Mouse (Mus musculus): ENCODE data around the gene Zswim9. TPM values are rescaled to one million over a fixed set of nuclear protein-coding genes. Genes with fewer than 3 reads are reported as not detected.
"Not testable (repeated sequence)": the region's sequence is repeated elsewhere in the genome, so short reads cannot be mapped to it uniquely, and the experiment has no call there.

The Zswim9 gene
- polyA plus RNA-seq, 1 experiment from 2014 or later = 12.6 TPM

DNA sequence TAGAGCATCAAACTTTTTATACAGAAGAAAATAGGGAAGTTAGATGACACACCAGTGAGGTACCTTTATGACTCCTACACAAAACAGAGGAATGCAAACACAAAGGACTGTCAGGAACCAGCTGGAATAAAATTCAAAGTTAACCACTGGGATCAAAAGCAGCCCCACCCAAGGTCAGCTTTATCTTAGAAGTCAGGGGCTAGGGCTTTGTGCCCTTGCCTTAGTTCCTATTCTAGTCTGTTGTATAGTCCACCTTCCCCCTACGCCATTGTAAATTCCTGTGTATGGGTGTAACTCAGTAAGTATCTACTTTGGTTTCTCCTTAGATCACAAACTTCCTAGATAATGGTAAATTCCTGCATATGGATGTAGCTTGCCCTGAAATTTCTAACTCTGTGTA lies 19.1 kb upstream of the Zswim9 start:
- ATAC-seq (ENCODE audit: insufficient number of reproducible peaks, insufficient read depth, low FRiP score, low TSS enrichment, low read depth) = no peak
- Histone ChIP-seq H3K9ac (replicated peaks) (no peak overlapping the region), H3K9me3 (no peaks in the 10 kb centered on the region), H3K27ac (no peak overlapping the region), H3K36me3 (peaks cover 100% of the 10 kb centered on the region), H3K4me2 (no peak overlapping the region), H3K4me1 (replicated peaks) (no peaks in the 10 kb centered on the region), H3K4me3 (replicated peaks) (no peak overlapping the region), H3K27me3 (no peaks in the 10 kb centered on the region)
- WGBS = 88% methylated on average over 1 of the region's 1 CpGs

DNA sequence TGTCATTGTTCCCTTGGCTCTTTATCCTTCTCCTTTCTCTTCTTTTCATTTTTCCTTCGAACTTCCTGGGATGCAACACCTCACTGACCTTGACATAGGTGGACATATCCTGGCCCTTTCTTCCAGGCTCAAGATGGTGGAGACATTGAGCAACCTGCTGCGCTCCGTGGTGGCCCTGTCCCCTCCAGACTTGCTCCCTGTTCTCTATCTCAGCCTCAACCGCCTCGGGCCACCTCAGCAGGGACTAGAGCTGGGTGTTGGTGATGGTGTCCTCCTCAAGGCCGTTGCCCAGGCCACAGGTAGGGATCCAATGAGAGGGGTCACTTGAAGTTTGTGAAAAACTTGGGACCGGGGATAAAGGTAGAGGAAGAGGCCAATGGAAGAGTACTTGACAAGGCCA lies 16.7 kb upstream of the Zswim9 start:
- WGBS = 92% methylated on average over 7 of the region's 7 CpGs
- H3K4me3 ChIP-seq (replicated peaks) = no peak overlapping the region
- H3K36me3 ChIP-seq = peaks cover 99% of the 10 kb centered on the region
- H3K4me2 ChIP-seq = no peak overlapping the region
- H3K9ac ChIP-seq (replicated peaks) = no peak overlapping the region
- H3K4me1 ChIP-seq (replicated peaks) = no peaks in the 10 kb centered on the region
- no peak for ATAC-seq (ENCODE audit: insufficient number of reproducible peaks, insufficient read depth, low FRiP score, low TSS enrichment, low read depth)
- H3K27me3 ChIP-seq = no peaks in the 10 kb centered on the region
- no peaks in the 10 kb centered on the region for H3K9me3 ChIP-seq
- H3K27ac ChIP-seq = no peak overlapping the region

DNA sequence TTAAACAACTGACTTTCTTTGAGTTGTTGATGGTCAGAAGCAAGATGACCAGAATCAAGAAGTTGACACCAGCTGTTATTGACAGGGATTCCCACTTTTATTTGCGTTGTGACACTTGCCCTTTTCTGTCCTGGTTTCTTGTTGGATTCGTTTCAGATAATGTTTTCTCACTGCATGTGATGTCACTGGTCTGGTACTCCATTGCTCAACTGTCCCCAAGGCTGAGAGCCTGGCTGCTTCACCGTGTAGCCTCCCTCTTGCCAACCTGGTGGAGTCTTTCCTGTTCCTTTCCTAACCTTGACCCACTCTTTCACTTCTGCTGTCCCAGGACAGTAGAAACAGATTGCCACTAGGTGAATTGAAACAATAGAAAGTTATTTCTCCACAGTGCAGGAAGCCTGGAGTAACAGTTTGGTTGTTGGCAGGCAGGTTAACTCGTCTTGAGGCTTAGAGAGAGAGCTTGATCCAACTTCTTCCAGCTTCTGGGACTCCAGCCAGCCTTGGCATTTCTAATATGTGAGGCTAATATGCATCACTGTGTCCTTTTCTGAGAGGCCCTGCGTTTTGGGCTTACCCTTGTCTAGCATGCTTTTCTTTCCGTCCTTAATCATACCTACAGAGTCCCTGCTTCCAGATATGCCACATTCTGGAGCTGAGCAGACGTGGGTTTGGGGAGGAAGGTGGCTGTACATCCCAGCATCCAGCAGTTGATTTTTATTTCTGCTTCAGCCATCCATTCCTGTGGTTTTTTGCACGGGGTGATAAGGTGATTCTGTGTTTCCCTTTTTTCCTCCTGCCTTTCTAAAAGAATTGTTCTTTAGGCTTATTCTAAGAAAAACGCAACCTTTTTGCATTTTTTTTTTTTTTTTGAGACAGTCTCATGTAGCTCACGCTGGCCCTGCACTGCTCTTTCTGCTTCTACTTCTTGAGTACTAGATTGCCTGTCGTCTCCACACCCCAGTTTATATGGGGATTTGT lies 15.6 kb upstream of the Zswim9 start:
- no peak for ATAC-seq (ENCODE audit: insufficient number of reproducible peaks, insufficient read depth, low FRiP score, low TSS enrichment, low read depth)
- no peaks in the 10 kb centered on the region for H3K4me1 ChIP-seq (replicated peaks)
- no peak overlapping the region for H3K4me3 ChIP-seq (replicated peaks)
- H3K27me3 ChIP-seq = no peaks in the 10 kb centered on the region
- no peak overlapping the region for H3K4me2 ChIP-seq
- H3K9me3 ChIP-seq = no peaks in the 10 kb centered on the region
- no peak overlapping the region for H3K9ac ChIP-seq (replicated peaks)
- peaks cover 99% of the 10 kb centered on the region for H3K36me3 ChIP-seq
- WGBS = 89% methylated on average over 11 of the region's 11 CpGs
- H3K27ac ChIP-seq = no peak overlapping the region

DNA sequence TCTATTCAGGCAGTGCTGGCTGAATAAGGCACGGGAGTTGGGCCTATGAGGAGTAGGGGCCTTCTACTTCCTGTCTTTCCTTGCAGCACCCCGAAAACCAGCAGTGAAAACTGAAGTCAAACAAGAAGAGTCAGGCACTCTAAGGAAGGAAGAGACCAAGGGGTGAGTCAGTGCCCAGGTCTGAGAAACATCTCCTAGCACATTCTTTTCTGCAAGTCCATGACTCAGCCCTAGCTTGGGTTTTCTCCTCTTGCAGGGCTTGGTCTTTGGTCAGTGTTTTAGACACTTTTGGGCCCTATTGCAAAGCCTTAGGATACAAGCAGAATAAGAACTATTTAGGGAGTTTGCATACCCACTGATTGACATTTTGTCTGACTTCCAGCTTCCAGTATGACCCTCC lies 12.8 kb upstream of the Zswim9 start:
- ATAC-seq (ENCODE audit: insufficient number of reproducible peaks, insufficient read depth, low FRiP score, low TSS enrichment, low read depth) = no peak
- 87% methylated on average over 2 of the region's 2 CpGs for WGBS
- peaks cover 98% of the 10 kb centered on the region for H3K36me3 ChIP-seq

DNA sequence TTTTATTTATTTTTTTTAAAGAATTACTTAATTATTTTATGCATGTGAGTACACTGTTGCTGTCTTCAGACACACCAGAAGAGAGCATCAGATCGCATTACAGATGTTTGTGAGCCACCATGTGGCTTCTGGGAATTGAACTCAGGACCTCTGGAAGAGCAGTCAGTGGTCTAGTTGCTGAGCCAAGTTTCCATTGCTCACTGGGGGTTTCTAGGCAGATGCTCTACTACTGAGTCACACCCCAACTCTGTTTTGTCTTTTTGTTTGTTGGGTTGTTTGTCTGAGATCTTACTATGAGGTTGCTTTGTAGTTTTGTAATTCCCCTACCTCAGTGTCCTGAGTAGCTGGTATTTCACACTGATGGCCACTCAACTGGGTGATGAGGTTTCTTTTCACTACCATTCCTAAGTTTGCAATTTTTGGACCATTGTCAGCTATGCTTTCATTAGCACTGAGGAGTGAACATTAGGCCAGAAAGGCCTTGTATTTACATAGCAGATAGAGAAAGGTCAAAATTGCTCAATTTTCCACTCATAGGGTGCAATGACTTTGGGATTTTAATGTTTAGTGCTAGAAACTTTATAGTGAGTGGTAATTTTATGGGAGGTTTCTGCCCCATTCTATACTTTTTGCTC lies 11.6 kb upstream of the Zswim9 start:
- ATAC-seq (ENCODE audit: insufficient number of reproducible peaks, insufficient read depth, low FRiP score, low TSS enrichment, low read depth) = no peak
- 90% methylated on average over 1 of the region's 1 CpGs for WGBS
- no peak overlapping the region for H3K4me3 ChIP-seq (replicated peaks)

More for the DNA sequence above, 12.8 kb upstream of the Zswim9 start:
- Histone ChIP-seq H3K4me3 (replicated peaks) (no peak overlapping the region), H3K9ac (replicated peaks) (no peak overlapping the region), H3K4me1 (replicated peaks) (no peaks in the 10 kb centered on the region), H3K4me2 (no peak overlapping the region), H3K27me3 (no peaks in the 10 kb centered on the region), H3K9me3 (no peaks in the 10 kb centered on the region), H3K27ac (no peak overlapping the region)

DNA sequence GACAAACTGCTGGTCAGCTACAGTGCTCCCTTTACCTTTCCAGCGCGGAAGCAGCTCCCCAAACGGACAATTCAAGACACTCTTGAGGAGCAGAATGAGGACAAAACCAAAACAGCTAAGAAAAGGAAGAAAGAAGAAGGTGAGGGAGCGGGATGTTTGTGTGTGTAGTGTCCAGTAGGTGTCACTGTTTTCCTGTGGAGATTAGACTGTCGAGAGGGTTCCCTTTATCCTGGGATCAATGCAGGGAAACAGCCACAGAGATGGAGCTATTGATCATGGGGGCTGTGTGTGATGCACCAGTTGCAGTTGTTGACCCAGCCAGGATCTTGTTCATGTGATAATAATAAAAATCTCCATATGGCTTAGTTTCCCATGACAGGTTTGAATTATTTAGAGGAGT lies 10.1 kb upstream of the Zswim9 start:
- Histone ChIP-seq H3K9ac (replicated peaks) (no peak overlapping the region), H3K27me3 (no peaks in the 10 kb centered on the region), H3K27ac (no peak overlapping the region), H3K9me3 (no peaks in the 10 kb centered on the region), H3K4me1 (replicated peaks) (no peaks in the 10 kb centered on the region), H3K4me3 (replicated peaks) (no peak overlapping the region), H3K4me2 (no peak overlapping the region), H3K36me3 (peaks cover 97% of the 10 kb centered on the region)
- 50% methylated on average over 5 of the region's 5 CpGs for WGBS
- no peak for ATAC-seq (ENCODE audit: insufficient number of reproducible peaks, insufficient read depth, low FRiP score, low TSS enrichment, low read depth)

More for the DNA sequence above, 11.6 kb upstream of the Zswim9 start:
- no peak overlapping the region for H3K4me2 ChIP-seq
- no peaks in the 10 kb centered on the region for H3K9me3 ChIP-seq
- no peaks in the 10 kb centered on the region for H3K4me1 ChIP-seq (replicated peaks)
- H3K36me3 ChIP-seq = peaks cover 97% of the 10 kb centered on the region
- H3K27me3 ChIP-seq = no peaks in the 10 kb centered on the region
- no peak overlapping the region for H3K9ac ChIP-seq (replicated peaks)
- no peak overlapping the region for H3K27ac ChIP-seq

DNA sequence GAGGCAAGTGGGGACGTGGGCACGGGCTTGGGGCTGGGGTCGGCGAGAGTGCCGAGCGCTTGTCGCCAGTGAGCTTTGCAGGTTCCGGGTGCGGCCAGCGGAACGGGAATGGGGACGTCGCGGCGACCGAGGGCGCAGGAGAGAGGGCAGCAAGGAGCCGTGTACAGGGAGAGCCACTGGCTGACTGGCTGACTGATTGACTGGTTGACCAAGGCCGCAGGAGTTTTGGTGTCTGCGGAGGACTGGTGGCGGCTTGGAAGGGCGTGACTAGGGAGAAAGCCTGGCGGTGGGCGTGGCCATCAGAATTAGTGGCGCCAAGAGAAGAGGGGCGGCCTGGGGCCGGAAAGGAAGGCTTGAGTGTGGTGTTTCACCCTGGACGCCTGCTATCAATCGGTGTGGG lies 436 bp upstream of the Zswim9 start:
- H3K27me3 ChIP-seq; H3K4me1 ChIP-seq (replicated peaks); H3K9me3 ChIP-seq; H3K27ac ChIP-seq: not testable (repeated sequence)
- Histone ChIP-seq H3K9ac (replicated peaks) (peak overlapping the region; percentile 65; the same call in 1 of the 2 replicates), H3K36me3 (peaks cover 69% of the 10 kb centered on the region), H3K4me2 (peak overlapping the region; percentile 60), H3K4me3 (replicated peaks) (peak overlapping the region; percentile 60)
- WGBS = under 1% methylated on average over 20 of the region's 29 CpGs
- peak; percentile 55 for ATAC-seq (ENCODE audit: insufficient number of reproducible peaks, insufficient read depth, low FRiP score, low TSS enrichment, low read depth)

DNA sequence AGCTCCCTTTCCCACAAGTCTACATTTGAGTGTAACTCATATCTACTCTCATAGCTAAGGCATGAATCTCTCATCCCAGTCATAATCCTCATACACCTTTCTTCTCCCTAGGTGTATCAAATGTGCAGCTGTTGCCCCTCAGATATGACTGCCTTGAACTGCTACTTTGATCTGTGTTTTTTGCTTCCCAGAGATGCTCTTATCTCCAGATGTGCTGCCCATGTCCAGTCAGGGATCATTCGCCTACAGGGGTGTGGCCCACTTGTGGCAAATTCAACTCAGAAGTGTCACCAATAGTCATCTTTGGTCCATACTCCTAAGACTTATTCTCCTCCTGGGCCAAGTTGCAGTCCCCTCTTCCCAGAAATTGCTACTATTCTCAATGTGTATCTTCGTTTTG lies 688 bp downstream of the Zswim9 start:
- Histone ChIP-seq H3K27ac (no peak overlapping the region), H3K36me3 (peaks cover 71% of the 10 kb centered on the region), H3K9ac (replicated peaks) (peak overlapping the region; percentile 65), H3K4me3 (replicated peaks) (peak overlapping the region; percentile 60), H3K9me3 (peaks cover 8% of the 10 kb centered on the region; the same call in 1 of the 2 replicates), H3K27me3 (no peaks in the 10 kb centered on the region), H3K4me2 (peak overlapping the region; percentile 60), H3K4me1 (replicated peaks) (no peaks in the 10 kb centered on the region)
- 45% methylated on average over 2 of the region's 2 CpGs for WGBS
- no peak for ATAC-seq (ENCODE audit: insufficient number of reproducible peaks, insufficient read depth, low FRiP score, low TSS enrichment, low read depth)

DNA sequence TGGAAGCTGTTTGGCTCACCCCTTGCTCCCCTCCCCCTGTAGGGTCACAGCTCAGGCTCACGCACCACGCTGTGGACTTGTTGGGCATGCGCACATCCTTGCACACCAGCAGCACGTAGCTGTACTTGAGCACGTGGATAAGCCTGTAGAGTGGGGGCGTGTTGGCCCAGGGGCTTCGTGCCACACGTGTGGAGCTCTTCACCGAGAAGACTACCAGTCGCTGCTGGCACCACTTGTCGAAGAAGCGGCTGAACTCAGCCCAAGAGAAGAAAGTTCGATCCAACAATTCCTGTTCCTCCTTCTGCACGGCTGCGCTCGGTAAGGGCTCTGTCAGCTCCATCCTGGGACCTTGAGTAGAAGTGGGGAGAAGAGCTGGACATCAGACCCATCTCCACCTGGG lies 1.4 kb downstream of the Zswim9 start, which contains the start of gene Lig1:
Gene Lig1 (plus strand): TSS at position 203 of the 400 bp plus-strand sequence.
- ATAC-seq (ENCODE audit: insufficient number of reproducible peaks, insufficient read depth, low FRiP score, low TSS enrichment, low read depth) = no peak
- H3K4me2 ChIP-seq = peak within 1 kb of the TSS; percentile 60
- H3K4me1 ChIP-seq (replicated peaks) = no peaks in the 10 kb centered on the region
- WGBS = 97% methylated on average over 16 of the region's 16 CpGs
- peak within 1 kb of the TSS; percentile 65 for H3K9ac ChIP-seq (replicated peaks)
- no peaks in the 10 kb centered on the region for H3K27me3 ChIP-seq
- peak within 1 kb of the TSS; percentile 87; the same call in 1 of the 2 replicates for H3K27ac ChIP-seq
- peaks cover 8% of the 10 kb centered on the region; the same call in 1 of the 2 replicates for H3K9me3 ChIP-seq
- H3K36me3 ChIP-seq = peaks cover 66% of the 10 kb centered on the region
- peak within 1 kb of the TSS; percentile 60 for H3K4me3 ChIP-seq (replicated peaks)

DNA sequence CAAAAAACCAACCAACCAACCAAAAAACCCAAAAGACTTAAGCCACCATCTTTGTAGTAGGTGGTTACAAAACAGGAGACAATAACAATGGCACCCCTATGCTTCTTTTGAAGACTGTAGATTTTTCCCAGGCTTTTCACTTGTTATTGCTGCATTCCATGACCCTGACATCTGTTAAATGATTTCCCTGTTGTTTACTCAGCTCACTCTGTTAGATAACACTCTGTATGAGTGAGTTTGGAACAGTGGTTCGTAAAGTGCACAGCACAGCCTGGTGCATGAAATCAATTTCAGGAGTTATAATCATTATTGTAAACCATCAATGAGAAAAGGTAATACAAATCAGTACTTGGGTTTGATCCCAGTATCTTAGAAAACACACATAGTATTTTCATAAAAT lies 6.8 kb downstream of the Zswim9 start:
- no peak overlapping the region for H3K27ac ChIP-seq
- WGBS = 89% methylated on average over 1 of the region's 1 CpGs
- ATAC-seq (ENCODE audit: insufficient number of reproducible peaks, insufficient read depth, low FRiP score, low TSS enrichment, low read depth) = no peak

DNA sequence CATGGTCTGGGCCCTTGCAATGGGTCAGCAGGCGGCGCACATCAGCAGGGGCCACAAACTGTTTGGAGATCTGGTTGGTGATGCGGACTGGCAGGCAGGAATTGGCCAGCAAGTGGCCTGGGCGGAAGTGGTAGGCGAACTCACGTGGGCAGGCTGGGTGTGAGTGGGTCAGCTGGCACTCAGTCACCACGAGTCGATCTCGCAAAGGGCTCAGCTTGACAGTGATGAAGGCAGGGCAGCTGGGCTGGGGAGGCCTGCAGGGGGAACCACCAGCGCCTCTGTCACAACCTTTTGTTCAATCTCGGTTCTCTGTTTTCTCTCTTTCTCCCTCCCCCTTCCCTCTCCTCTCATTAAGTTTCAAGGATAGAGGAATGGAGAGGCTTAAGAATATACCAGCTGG lies 9.1 kb downstream of the Zswim9 start:
- H3K9ac ChIP-seq (replicated peaks) = no peak overlapping the region
- H3K9me3 ChIP-seq = no peaks in the 10 kb centered on the region
- H3K4me2 ChIP-seq = no peak overlapping the region
- H3K27ac ChIP-seq = no peak overlapping the region
- H3K4me1 ChIP-seq (replicated peaks) = no peaks in the 10 kb centered on the region
- H3K27me3 ChIP-seq = no peaks in the 10 kb centered on the region
- peaks cover 20% of the 10 kb centered on the region for H3K36me3 ChIP-seq
- ATAC-seq (ENCODE audit: insufficient number of reproducible peaks, insufficient read depth, low FRiP score, low TSS enrichment, low read depth) = no peak
- WGBS = 81% methylated on average over 11 of the region's 11 CpGs
- H3K4me3 ChIP-seq (replicated peaks) = no peak overlapping the region

More for the DNA sequence above, 6.8 kb downstream of the Zswim9 start:
- Histone ChIP-seq H3K4me3 (replicated peaks) (no peak overlapping the region), H3K9me3 (peaks cover 2% of the 10 kb centered on the region; the same call in 1 of the 2 replicates), H3K27me3 (no peaks in the 10 kb centered on the region), H3K9ac (replicated peaks) (no peak overlapping the region), H3K4me1 (replicated peaks) (no peaks in the 10 kb centered on the region), H3K36me3 (peaks cover 43% of the 10 kb centered on the region), H3K4me2 (no peak overlapping the region)

Measured in limb, embryonic 12.5 days (tissue).